Comparison of ENCODE assay signal across 16 mouse cellular contexts in genomic region chr6:12259629-12260028, GRCm38 (mm10).
A peak's percentile ranks its signal among the peaks of the same experiment; 100 is the strongest.
DNase-seq lines count a peak whose midpoint lies in the region; ATAC-seq and TF ChIP-seq lines count a peak whose summit lies in the region.
"Had no signal": no experiment of that assay in that cellular context is flagged by ENCODE, and none has a peak within 500 bp of the region (broad histone marks: within the 10 kb centered on the region; RNA-seq: fewer than 3 reads in every experiment).

No protein-coding gene starts in this region.

- TF ChIP-seq CTCF in cerebellum, adult 2 months (IDR thresholded peaks at IDR 0.05; ENCODE audit: borderline replicate concordance, insufficient read depth, low read depth, low read length) = no peak

- peak; percentile 10 for DNase-seq in embryo, embryonic 10.5 days (ENCODE audit: low spot score)
- DNase-seq in embryo, embryonic 11 days = no peak
- peak; percentile 36 for DNase-seq in hindbrain, embryonic 11.5 days (ENCODE audit: low spot score)
- no peak for DNase-seq in right cerebral cortex, adult 2 months (ENCODE audit: low spot score in 2 of 2)
- DNase-seq in cerebellum, adult 2 months = no peak
- DNase-seq: cerebellum, postnatal 36 days; heart, adult 2 months; heart, postnatal 10 days; kidney, adult 11 months; kidney, postnatal 10 days had no signal

- no peak overlapping the region for H3K4me3 ChIP-seq in hindbrain, embryonic 11.5 days (ENCODE audit: low read depth, low read length)
- H3K4me3 ChIP-seq in midbrain, embryonic 12.5 days = no peak overlapping the region
- H3K4me3 ChIP-seq in neural tube, embryonic 15.5 days (replicated peaks) = peak overlapping the region; percentile 0; the same call in 1 of the 2 replicates
- H3K4me3 ChIP-seq in cerebellum, adult 2 months (replicated peaks; ENCODE audit: insufficient read depth, low read depth, low read length) = no peak overlapping the region
- H3K4me3 ChIP-seq: embryonic facial prominence, embryonic 13.5 days; heart, adult 2 months; lung, embryonic 15.5 days had no signal

- H3K4me1 ChIP-seq in hindbrain, embryonic 11.5 days (replicated peaks; ENCODE audit: control insufficient read depth, insufficient read depth, low read length) = peaks cover 6% of the 10 kb centered on the region
- H3K4me1 ChIP-seq in midbrain, embryonic 12.5 days = peaks cover 21% of the 10 kb centered on the region
- peaks cover 17% of the 10 kb centered on the region for H3K4me1 ChIP-seq in neural tube, embryonic 15.5 days
- peaks cover 6% of the 10 kb centered on the region for H3K4me1 ChIP-seq in cerebellum, adult 2 months (ENCODE audit: control insufficient read depth, insufficient read depth, low read length)
- H3K4me1 ChIP-seq: embryonic facial prominence, embryonic 13.5 days; lung, embryonic 15.5 days had no signal

- H3K4me2 ChIP-seq in hindbrain, embryonic 11.5 days (replicated peaks; ENCODE audit: low read depth, low read length) = peak overlapping the region; percentile 26
- H3K4me2 ChIP-seq in midbrain, embryonic 12.5 days (replicated peaks) = peak overlapping the region; percentile 43
- peak overlapping the region; percentile 45 for H3K4me2 ChIP-seq in neural tube, embryonic 15.5 days
- H3K4me2 ChIP-seq: embryonic facial prominence, embryonic 13.5 days; lung, embryonic 15.5 days had no signal

- H3K27me3 ChIP-seq in hindbrain, embryonic 11.5 days (ENCODE audit: control insufficient read depth, insufficient read depth, low read length) = no peaks in the 10 kb centered on the region
- peaks cover 4% of the 10 kb centered on the region; the same call in 1 of the 2 replicates for H3K27me3 ChIP-seq in midbrain, embryonic 12.5 days
- no peaks in the 10 kb centered on the region for H3K27me3 ChIP-seq in neural tube, embryonic 15.5 days (replicated peaks)
- no peaks in the 10 kb centered on the region for H3K27me3 ChIP-seq in cerebellum, adult 2 months (ENCODE audit: control insufficient read depth, insufficient read depth, low read length)
- H3K27me3 ChIP-seq: embryonic facial prominence, embryonic 13.5 days; lung, embryonic 15.5 days had no signal

- no peaks in the 10 kb centered on the region for H3K36me3 ChIP-seq in hindbrain, embryonic 11.5 days (ENCODE audit: control insufficient read depth, insufficient read depth, low read length)
- no peaks in the 10 kb centered on the region for H3K36me3 ChIP-seq in midbrain, embryonic 12.5 days
- H3K36me3 ChIP-seq in neural tube, embryonic 15.5 days = no peaks in the 10 kb centered on the region
- H3K36me3 ChIP-seq: embryonic facial prominence, embryonic 13.5 days; lung, embryonic 15.5 days had no signal

- H3K9me3 ChIP-seq in hindbrain, embryonic 11.5 days (ENCODE audit: control insufficient read depth, low read length) = no peaks in the 10 kb centered on the region
- H3K9me3 ChIP-seq in midbrain, embryonic 12.5 days = no peaks in the 10 kb centered on the region
- H3K9me3 ChIP-seq in neural tube, embryonic 15.5 days (replicated peaks) = no peaks in the 10 kb centered on the region
- H3K9me3 ChIP-seq: embryonic facial prominence, embryonic 13.5 days; lung, embryonic 15.5 days had no signal

- TF ChIP-seq POLR2A in cerebellum, adult 2 months (IDR thresholded peaks at IDR 0.05; ENCODE audit: borderline replicate concordance, insufficient read depth, low read length) = no peak

- H3K27ac ChIP-seq in hindbrain, embryonic 11.5 days (ENCODE audit: low read depth, low read length) = peak overlapping the region; percentile 65; the same call in 1 of the 2 replicates
- 0 out of 2 replicates have a peak overlapping the region, but pooled peaks have one; percentile 65 for H3K27ac ChIP-seq in midbrain, embryonic 12.5 days (replicated peaks)
- H3K27ac ChIP-seq in neural tube, embryonic 15.5 days (replicated peaks) = peak overlapping the region; percentile 54
- no peak overlapping the region for H3K27ac ChIP-seq in cerebellum, adult 2 months (ENCODE audit: insufficient read depth, low read length)
- H3K27ac ChIP-seq: embryonic facial prominence, embryonic 13.5 days; heart, adult 2 months; lung, embryonic 15.5 days had no signal

- no peak overlapping the region for H3K9ac ChIP-seq in hindbrain, embryonic 11.5 days (ENCODE audit: low read depth, low read length)
- no peak overlapping the region for H3K9ac ChIP-seq in midbrain, embryonic 12.5 days (replicated peaks)
- H3K9ac ChIP-seq in neural tube, embryonic 15.5 days (replicated peaks) = no peak overlapping the region
- H3K9ac ChIP-seq: embryonic facial prominence, embryonic 13.5 days; lung, embryonic 15.5 days had no signal

- ATAC-seq in hindbrain, embryonic 11.5 days (ENCODE audit: low FRiP score) = no peak
- no peak for ATAC-seq in midbrain, embryonic 12.5 days (ENCODE audit: low FRiP score, low read depth)
- ATAC-seq in neural tube, embryonic 15.5 days (ENCODE audit: low FRiP score) = peak; percentile 21; the same call in 1 of the 2 replicates
- ATAC-seq in cerebellum, adult (ENCODE audit: insufficient number of reproducible peaks, low FRiP score, low TSS enrichment) = no peak
- ATAC-seq: activated CD4-positive, CD25-positive, alpha-beta regulatory T cell, adult 4 months had no signal

- WGBS in hindbrain, embryonic 11.5 days = 44% methylated on average over 8 of the region's 8 CpGs
- 40% methylated on average over 8 of the region's 8 CpGs for WGBS in midbrain, embryonic 12.5 days
- WGBS in neural tube, embryonic 15.5 days = 23% methylated on average over 8 of the region's 8 CpGs
- WGBS in cerebellum, adult 2 months = 62% methylated on average over 8 of the region's 8 CpGs

Comparison
In these comparisons a context has a peak if more than half of its experiments do, and no peak if none do; other contexts are left out.
1. DNase-seq: peak in embryo, embryonic 10.5 days (single experiment) and hindbrain, embryonic 11.5 days (single experiment); none in embryo, embryonic 11 days (single experiment), right cerebral cortex, adult 2 months (0 of 2) and cerebellum, adult 2 months (0 of 2).
2. Peak in every context shown above with its lines, with median percentiles within 50 percentile points of each other: H3K4me2 ChIP-seq.